Mouse (Mus musculus) forelimb bud, embryonic 11.5 days (tissue): ENCODE measurements around the gene March10.

Source experiments
- DNase-seq: peaks from one replicate; pipeline ENCODE4 v3.0.0-alpha.2; 2012; ENCODE audit warnings: low read depth, low spot score

The March10 gene

DNA sequence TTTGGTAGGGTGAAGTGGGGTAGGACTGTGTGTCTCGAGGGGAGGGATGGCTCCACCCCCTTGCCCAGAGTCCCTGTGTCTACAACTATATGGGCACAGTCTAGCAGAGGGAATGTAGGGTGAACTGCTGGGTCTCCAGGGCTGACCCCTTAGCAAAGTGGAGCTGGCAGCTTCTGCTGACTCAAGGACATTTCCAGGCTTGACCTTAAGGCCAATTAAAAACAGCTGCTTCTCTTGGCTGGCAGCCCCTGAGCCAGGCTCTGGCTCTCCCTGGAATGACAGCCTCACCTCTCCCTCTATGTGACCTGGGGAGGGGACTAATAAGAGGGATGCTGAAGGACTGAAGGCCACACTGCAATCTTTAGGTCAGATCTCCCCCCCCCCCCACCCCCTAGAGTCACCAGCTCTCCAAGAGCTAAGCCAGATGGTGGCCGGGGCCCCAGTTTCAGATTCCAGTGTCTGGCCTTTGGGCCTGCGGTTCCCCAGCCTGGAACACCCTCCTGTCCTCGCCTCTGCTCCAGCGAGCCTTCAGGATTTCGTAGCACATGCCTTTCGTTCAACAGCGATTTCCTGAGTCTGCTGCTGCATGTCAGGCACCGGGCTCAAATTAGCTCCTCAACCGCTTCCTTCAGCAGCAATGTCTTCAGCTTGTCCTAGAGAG is 143.4 kb downstream of the March10 start:
- DNase-seq, result peak; percentile 68

DNA sequence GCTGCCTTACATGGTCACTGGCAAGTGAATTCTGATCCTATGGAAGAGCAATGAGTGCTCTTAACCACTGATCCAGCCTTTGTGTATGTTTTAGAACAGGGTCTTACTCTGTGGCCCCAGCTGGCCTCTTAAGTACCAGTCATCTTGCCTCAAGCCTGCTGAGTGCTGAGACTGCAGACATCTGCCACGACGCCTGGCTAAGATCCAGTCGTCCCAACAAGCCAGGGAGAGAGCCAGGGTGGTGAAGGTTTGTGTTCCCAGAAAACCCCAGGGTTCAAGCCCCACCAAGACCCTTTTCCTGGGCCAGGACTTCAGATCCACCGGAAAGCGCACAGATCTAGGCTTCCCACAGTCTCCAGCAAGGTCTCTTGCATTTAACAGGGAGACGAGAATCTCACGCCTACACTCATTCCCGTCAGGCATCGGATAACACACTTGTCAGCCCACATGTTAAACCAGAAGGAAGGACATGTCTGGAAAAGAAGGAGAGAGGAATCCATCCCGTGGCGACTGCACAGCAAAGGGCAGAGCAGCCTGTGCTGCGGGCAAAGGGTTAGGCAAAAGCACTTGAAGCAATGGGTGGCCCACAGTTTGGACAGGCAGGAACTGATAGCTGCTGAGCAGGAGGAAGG is 144.1 kb downstream of the March10 start:
- peak; percentile 43 for DNase-seq

- DNase-seq, result no peak
Measured at GRCm38 (mm10) chr11:105311291-105311975, 145.1 kb downstream of the March10 start.
